Mouse (Mus musculus) liver, embryonic 16.5 days (tissue): ENCODE measurements around the gene Six2. TPM values are rescaled to one million over a fixed set of nuclear protein-coding genes. Genes with fewer than 3 reads are reported as not detected.

Experiments
- ATAC-seq: fragments of 200-750 bp; cut with Nextera tagmentation; 2 replicates; pipeline ENCODE4 v1.8.0; 2017; ENCODE audit warnings: low read depth, mild to moderate bottlenecking, moderate number of reproducible peaks, moderate library complexity
- H3K27ac ChIP-seq: fragments of 300-500 bp; sonication (generic); 2 replicates; pipeline ENCODE4 v1.5.1; 2014; ENCODE audit warnings: mild to moderate bottlenecking, low read length
- H3K27me3 ChIP-seq: fragments of 300-500 bp; sonication (generic); 2 replicates; pipeline ENCODE4 v1.6.1; 2014; ENCODE audit warnings: low read depth, low read length, mixed read lengths; ENCODE audit not compliant: control insufficient read depth, insufficient read depth
- H3K36me3 ChIP-seq: fragments of 300-500 bp; sonication (generic); 2 replicates; pipeline ENCODE4 v1.6.1; 2014; ENCODE audit warnings: mild to moderate bottlenecking; ENCODE audit not compliant: control insufficient read depth, insufficient read depth
- H3K4me1 ChIP-seq: fragments of 300-500 bp; sonication (generic); 2 replicates; pipeline ENCODE4 v1.6.1; 2014; ENCODE audit warnings: low read depth, low read length, mixed read lengths; ENCODE audit not compliant: control insufficient read depth
- H3K4me2 ChIP-seq: fragments of 300-500 bp; sonication (generic); 2 replicates; pipeline ENCODE4 v1.6.1; 2014; ENCODE audit warnings: low read depth, low read length, mixed read lengths
- H3K4me3 ChIP-seq: fragments of 300-500 bp; sonication (generic); 2 replicates; pipeline ENCODE4 v1.5.1; 2014; ENCODE audit warnings: low read depth, mild to moderate bottlenecking, low read length
- H3K9ac ChIP-seq: fragments of 300-500 bp; sonication (generic); 2 replicates; pipeline ENCODE4 v1.6.1; 2014; ENCODE audit warnings: low read depth, low read length
- H3K9me3 ChIP-seq: fragments of 300-500 bp; sonication (generic); replicated peaks from 2 replicates; pipeline ENCODE4 v1.6.1; 2016; ENCODE audit warnings: low read length; ENCODE audit not compliant: control insufficient read depth
- WGBS: fragments of 180-500 bp; shearing (Covaris S2); extraction: QIAGEN DNeasy Blood & Tissue Kit; methylation state at CpG from one replicate; pipeline ENCODE4 v1.1.7; 2014; ENCODE audit not compliant: insufficient replicate concordance; 5-methylcytosine and 5-hydroxymethylcytosine counted together
- polyA plus RNA-seq: library from polyadenylated mRNA; unstranded; fragments of >200 nt; fragmentation: Nextera tagmentation; extraction: Ambion mirVana; gene quantifications from 2 replicates; pipeline ENCODE4 v1.2.1, GENCODE M21; 2015

The Six2 gene
- polyA plus RNA-seq, 1 experiment from 2014 or later, result not detected

GRCm38 (mm10) chr17:85645312-85645711, 42.8 kb downstream of the Six2 start:
- H3K9me3 ChIP-seq, result no peaks in the 10 kb centered on the region
- no peaks in the 10 kb centered on the region for H3K4me1 ChIP-seq
- no peak overlapping the region for H3K4me3 ChIP-seq
- H3K27ac ChIP-seq, result no peak overlapping the region
- no peaks in the 10 kb centered on the region for H3K36me3 ChIP-seq
- WGBS, result 6% methylated on average over 10 of the region's 12 CpGs
- no peak for ATAC-seq
- H3K27me3 ChIP-seq, result peaks cover 33% of the 10 kb centered on the region
- no peak overlapping the region for H3K9ac ChIP-seq
- H3K4me2 ChIP-seq, result no peak overlapping the region

GRCm38 (mm10) chr17:85637876-85638275, 50.2 kb downstream of the Six2 start:
- Histone ChIP-seq H3K4me3 (no peak overlapping the region), H3K27ac (no peak overlapping the region), H3K4me2 (no peak overlapping the region), H3K4me1 (no peaks in the 10 kb centered on the region), H3K9me3 (no peaks in the 10 kb centered on the region), H3K36me3 (no peaks in the 10 kb centered on the region), H3K27me3 (peaks cover 9% of the 10 kb centered on the region), H3K9ac (no peak overlapping the region)
- ATAC-seq, result no peak
- WGBS, result 42% methylated on average over 5 of the region's 6 CpGs

Other genes starting within 250 kb of the Six2 start
- gene Six3, start 74.7 kb downstream of the Six2 start, polyA plus RNA-seq, result not detected in 2 replicates